Mouse (Mus musculus): ENCODE data around the gene Hnrnpa1. TPM values are rescaled to one million over a fixed set of nuclear protein-coding genes. Genes with fewer than 3 reads are reported as not detected.

Hnrnpa1 gene
- total and polyA plus RNA-seq, 2 experiments: 17.7 to 58.2 TPM

- WGBS: 23% methylated on average over 3 of the region's 3 CpGs
- TF ChIP-seq CTCF (IDR thresholded peaks at IDR 0.05; ENCODE audit: low read depth, low read length): no peak
- TF ChIP-seq POLR2A (IDR thresholded peaks at IDR 0.05; ENCODE audit: extremely low read depth, insufficient read depth, low read length): no peak
- DNase-seq (ENCODE audit: extremely low read depth, low read depth, low spot score): peak; percentile 96
- Histone ChIP-seq H3K27me3 (ENCODE audit: control insufficient read depth, insufficient read depth, low read length) (no peaks in the 10 kb centered on the region), H3K4me1 (ENCODE audit: control insufficient read depth, insufficient read depth, low read length) (peaks cover 35% of the 10 kb centered on the region), H3K36me3 (ENCODE audit: control insufficient read depth, insufficient read depth, low read length) (no peaks in the 10 kb centered on the region), H3K79me2 (ENCODE audit: control insufficient read depth, insufficient read depth, low read length) (peaks cover 21% of the 10 kb centered on the region; the same call in 1 of the 2 replicates), H3K4me3 (ENCODE audit: insufficient read depth, low read depth, low read length) (no peak overlapping the region), H3K27ac (replicated peaks; ENCODE audit: insufficient read depth, low read depth, low read length) (peak overlapping the region; percentile 91), H3K9ac (ENCODE audit: low read depth, low read length) (peak overlapping the region; percentile 77)
These were observed 41.4 kb downstream of the Hnrnpa1 start for GRCm38 (mm10) chr15:103281465-103282205.

GRCm38 (mm10) chr15:103284066-103284465 is 43.8 kb downstream of the Hnrnpa1 start:
- H3K9ac ChIP-seq (ENCODE audit: low read depth, low read length): no peak overlapping the region
- TF ChIP-seq POLR2A (IDR thresholded peaks at IDR 0.05; ENCODE audit: extremely low read depth, insufficient read depth, low read length): no peak
- peak; percentile 75 for TF ChIP-seq CTCF (IDR thresholded peaks at IDR 0.05; ENCODE audit: low read depth, low read length)
- H3K27me3 ChIP-seq (ENCODE audit: control insufficient read depth, insufficient read depth, low read length): no peaks in the 10 kb centered on the region
- H3K27ac ChIP-seq (replicated peaks; ENCODE audit: insufficient read depth, low read depth, low read length): no peak overlapping the region
- peaks cover 28% of the 10 kb centered on the region for H3K4me1 ChIP-seq (ENCODE audit: control insufficient read depth, insufficient read depth, low read length)
- 58% methylated on average over 3 of the region's 3 CpGs for WGBS
- H3K36me3 ChIP-seq (ENCODE audit: control insufficient read depth, insufficient read depth, low read length): no peaks in the 10 kb centered on the region
- H3K79me2 ChIP-seq (ENCODE audit: control insufficient read depth, insufficient read depth, low read length): peaks cover 11% of the 10 kb centered on the region; the same call in 1 of the 2 replicates
- H3K4me3 ChIP-seq (ENCODE audit: insufficient read depth, low read depth, low read length): no peak overlapping the region
- DNase-seq (ENCODE audit: extremely low read depth, low read depth, low spot score): peak; percentile 69

- Histone ChIP-seq H3K36me3 (ENCODE audit: control insufficient read depth, insufficient read depth, low read length) (peaks cover 5% of the 10 kb centered on the region; the same call in 1 of the 2 replicates), H3K27ac (replicated peaks; ENCODE audit: insufficient read depth, low read depth, low read length) (peak overlapping the region; percentile 90), H3K79me2 (ENCODE audit: control insufficient read depth, insufficient read depth, low read length) (peaks cover 8% of the 10 kb centered on the region; the same call in 1 of the 2 replicates), H3K4me1 (ENCODE audit: control insufficient read depth, insufficient read depth, low read length) (peaks cover 28% of the 10 kb centered on the region), H3K27me3 (ENCODE audit: control insufficient read depth, insufficient read depth, low read length) (no peaks in the 10 kb centered on the region), H3K9ac (ENCODE audit: low read depth, low read length) (peak overlapping the region; percentile 21), H3K4me3 (ENCODE audit: insufficient read depth, low read depth, low read length) (no peak overlapping the region)
- DNase-seq (ENCODE audit: extremely low read depth, low read depth, low spot score): no peak
- TF ChIP-seq CTCF (IDR thresholded peaks at IDR 0.05; ENCODE audit: low read depth, low read length) (peak; percentile 54; the same call in 1 of the 2 replicates), POLR2A (IDR thresholded peaks at IDR 0.05; ENCODE audit: extremely low read depth, insufficient read depth, low read length) (no peak)
- 17% methylated on average over 2 of the region's 2 CpGs for WGBS
These were observed 44.4 kb downstream of the Hnrnpa1 start for GRCm38 (mm10) chr15:103284647-103285046.

- WGBS: 5% methylated on average over 1 of the region's 1 CpGs
- peak; percentile 96 for DNase-seq (ENCODE audit: extremely low read depth, low read depth, low spot score)
These were observed 45.7 kb downstream of the Hnrnpa1 start for GRCm38 (mm10) chr15:103285778-103286417.

GRCm38 (mm10) chr15:103289600-103289999 is 49.4 kb downstream of the Hnrnpa1 start:
- no peak for DNase-seq (ENCODE audit: extremely low read depth, low read depth, low spot score)
- no peak overlapping the region for H3K27ac ChIP-seq (replicated peaks; ENCODE audit: insufficient read depth, low read depth, low read length)
- H3K36me3 ChIP-seq (ENCODE audit: control insufficient read depth, insufficient read depth, low read length): peaks cover 40% of the 10 kb centered on the region
- no peak overlapping the region for H3K4me3 ChIP-seq (ENCODE audit: insufficient read depth, low read depth, low read length)
- 71% methylated on average over 5 of the region's 5 CpGs for WGBS
- no peaks in the 10 kb centered on the region for H3K27me3 ChIP-seq (ENCODE audit: control insufficient read depth, insufficient read depth, low read length)
- peaks cover 8% of the 10 kb centered on the region; the same call in 1 of the 2 replicates for H3K79me2 ChIP-seq (ENCODE audit: control insufficient read depth, insufficient read depth, low read length)
- H3K4me1 ChIP-seq (ENCODE audit: control insufficient read depth, insufficient read depth, low read length): peaks cover 14% of the 10 kb centered on the region
- no peak for TF ChIP-seq CTCF (IDR thresholded peaks at IDR 0.05; ENCODE audit: low read depth, low read length)
- H3K9ac ChIP-seq (ENCODE audit: low read depth, low read length): no peak overlapping the region

More at GRCm38 (mm10) chr15:103285778-103286417, 45.7 kb downstream of the Hnrnpa1 start:
- Histone ChIP-seq H3K27ac (replicated peaks; ENCODE audit: insufficient read depth, low read depth, low read length) (peak overlapping the region; percentile 90), H3K79me2 (ENCODE audit: control insufficient read depth, insufficient read depth, low read length) (peaks cover 8% of the 10 kb centered on the region; the same call in 1 of the 2 replicates), H3K4me3 (ENCODE audit: insufficient read depth, low read depth, low read length) (no peak overlapping the region), H3K27me3 (ENCODE audit: control insufficient read depth, insufficient read depth, low read length) (no peaks in the 10 kb centered on the region), H3K4me1 (ENCODE audit: control insufficient read depth, insufficient read depth, low read length) (peaks cover 21% of the 10 kb centered on the region), H3K9ac (ENCODE audit: low read depth, low read length) (peak overlapping the region; percentile 29; the same call in 1 of the 2 replicates), H3K36me3 (ENCODE audit: control insufficient read depth, insufficient read depth, low read length) (peaks cover 13% of the 10 kb centered on the region)
- TF ChIP-seq CTCF (IDR thresholded peaks at IDR 0.05; ENCODE audit: low read depth, low read length) (no peak), POLR2A (IDR thresholded peaks at IDR 0.05; ENCODE audit: extremely low read depth, insufficient read depth, low read length) (no peak)
